Mouse (Mus musculus) thymus, postnatal 10 days (tissue): Measurements from ENCODE around the gene Asic3.

Experiments
- DNase-seq, 2 experiments: peaks; one replicate each; pipeline ENCODE4 v3.0.0; 2021; ENCODE audit warnings: low spot score in 2 of 2

Asic3 gene

GRCm38 (mm10) chr5:24423129-24424003 lies 10.2 kb downstream of the Asic3 start, which contains the start of the genes Cdk5 and Slc4a2:
Gene Cdk5, minus strand, starts transcription at chr5:24423530.
Gene Slc4a2, plus strand, starts transcription at chr5:24423837.
- DNase-seq = peak; percentile 95 to 97

DNA sequence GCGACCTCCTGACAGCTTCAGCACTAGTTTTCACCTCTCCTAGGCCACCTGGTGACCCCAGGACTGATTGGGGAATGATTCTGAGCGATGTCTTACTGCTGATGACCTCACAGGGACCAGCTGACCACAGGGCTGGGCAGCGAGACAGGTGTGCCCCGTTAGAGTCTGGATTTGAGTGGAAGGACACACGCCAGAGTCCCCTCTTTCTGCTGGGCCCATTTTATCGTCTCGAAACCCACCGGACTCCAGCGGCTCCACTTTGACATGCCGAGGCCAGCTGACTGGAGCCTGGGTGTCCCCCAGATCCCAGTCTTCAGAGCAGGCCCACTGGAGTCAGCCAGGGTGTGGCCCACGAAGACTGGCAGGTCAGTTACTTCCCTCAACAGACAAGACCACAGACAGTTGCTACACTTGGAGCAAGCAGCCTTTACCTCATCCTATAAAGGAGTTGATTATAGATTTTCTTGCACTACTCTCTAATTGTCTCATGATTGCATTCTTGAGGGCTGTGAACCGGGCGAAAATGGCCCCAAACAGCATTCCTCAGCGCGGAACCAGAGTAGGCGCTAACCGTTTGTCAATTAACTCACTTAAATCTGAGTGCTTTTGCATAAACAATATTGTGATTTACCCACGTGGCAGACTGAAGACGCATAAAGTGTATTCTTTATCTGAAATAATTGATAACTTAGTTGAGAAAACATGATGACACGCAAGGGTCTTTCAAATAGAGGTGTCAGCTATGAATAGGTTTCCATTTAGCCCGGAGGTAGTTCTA lies 11.0 kb downstream of the Asic3 start:
- DNase-seq = no peak

DNA sequence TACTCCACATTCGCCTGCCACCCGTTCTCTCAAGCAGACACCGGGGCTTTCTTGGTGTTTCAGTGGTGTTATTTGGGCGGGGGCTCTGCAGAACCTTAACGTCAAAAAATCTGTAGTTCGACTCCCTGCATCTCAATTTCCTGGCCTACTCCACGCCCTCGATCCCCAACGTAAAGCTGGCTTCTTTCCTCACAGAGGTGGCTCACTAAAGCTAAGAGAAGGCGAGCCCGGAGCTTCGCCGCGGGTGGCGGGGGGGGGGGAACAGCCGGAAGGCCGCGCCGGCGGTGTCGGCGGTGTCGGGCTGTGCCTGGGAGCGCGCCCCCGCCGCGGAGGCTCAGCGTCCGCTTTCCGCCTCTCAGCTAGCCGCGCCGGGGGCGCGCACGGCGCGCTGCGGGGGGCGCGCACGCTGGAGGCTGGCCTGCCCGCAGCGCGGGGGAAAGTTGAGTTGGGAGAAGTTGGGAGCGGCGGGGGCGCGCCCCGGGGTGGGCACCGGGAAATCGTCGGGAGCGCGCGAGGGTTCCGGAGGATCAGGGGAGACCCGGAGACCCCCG lies 11.7 kb downstream of the Asic3 start:
- DNase-seq = peak; percentile 80 to 87

- peak; percentile 68 to 74 for DNase-seq
These were observed 12.3 kb downstream of the Asic3 start for GRCm38 (mm10) chr5:24425421-24426036.

DNA sequence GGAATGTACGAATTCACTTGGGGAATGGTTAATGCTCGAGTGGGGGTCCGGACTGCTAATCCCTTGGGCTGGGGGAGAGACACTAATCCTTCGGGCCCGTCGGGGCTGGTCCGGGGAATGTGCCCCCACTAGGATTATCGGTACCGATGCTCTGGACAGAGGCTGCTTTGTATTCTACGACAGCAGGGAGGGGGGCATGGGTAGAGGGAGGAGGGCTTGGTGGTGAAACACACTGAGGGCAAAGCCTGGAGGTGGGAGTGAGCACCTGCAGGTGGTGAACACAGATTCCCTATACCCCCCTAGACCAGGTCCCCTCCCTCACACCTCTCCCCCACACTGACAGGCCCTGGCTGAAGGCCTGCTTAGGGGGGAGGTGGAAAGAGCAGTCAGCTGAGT lies 12.8 kb downstream of the Asic3 start:
- peak in 1 of 2 experiments; percentile 42 for DNase-seq

GRCm38 (mm10) chr5:24426556-24427284 lies 13.5 kb downstream of the Asic3 start:
- DNase-seq = no peak

DNA sequence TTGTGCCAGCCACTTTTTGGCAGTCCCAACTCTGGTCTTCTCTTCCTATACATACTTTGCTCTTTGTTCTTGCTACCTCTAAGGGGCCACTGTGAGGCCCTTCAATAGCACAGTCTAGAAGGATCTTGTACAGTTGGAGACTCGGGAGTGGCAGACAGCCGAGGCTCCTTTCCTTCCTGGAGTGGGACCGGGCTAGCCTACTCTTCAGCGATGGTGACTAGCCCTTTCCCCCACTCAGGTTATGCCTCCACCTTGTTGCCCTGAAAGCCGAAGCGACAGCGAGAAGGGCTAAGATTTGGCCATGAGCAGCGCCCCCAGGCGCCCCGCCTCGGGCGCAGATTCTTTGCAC lies 14.1 kb downstream of the Asic3 start:
- no peak for DNase-seq

DNA sequence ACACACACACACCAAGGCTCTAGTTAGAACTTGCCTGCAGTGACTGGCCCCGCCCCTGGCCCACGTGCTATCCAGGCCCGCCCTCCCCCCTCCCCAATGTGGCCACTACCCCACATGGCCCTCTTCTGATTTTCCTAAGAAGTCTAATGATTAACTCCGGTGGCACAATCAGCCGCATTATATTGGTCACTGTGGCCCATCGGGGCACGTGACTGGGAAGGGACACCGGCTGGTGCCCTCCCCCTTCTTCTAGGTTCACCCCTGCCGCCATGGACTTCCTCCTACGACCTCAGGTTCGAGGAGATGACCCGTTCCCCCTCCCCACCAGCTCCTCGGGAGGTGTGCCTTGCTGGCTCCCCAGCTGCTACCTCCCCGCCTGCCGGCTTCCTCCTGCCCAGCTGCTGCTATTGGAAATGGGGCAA lies 14.8 kb downstream of the Asic3 start:
- DNase-seq = no peak

DNA sequence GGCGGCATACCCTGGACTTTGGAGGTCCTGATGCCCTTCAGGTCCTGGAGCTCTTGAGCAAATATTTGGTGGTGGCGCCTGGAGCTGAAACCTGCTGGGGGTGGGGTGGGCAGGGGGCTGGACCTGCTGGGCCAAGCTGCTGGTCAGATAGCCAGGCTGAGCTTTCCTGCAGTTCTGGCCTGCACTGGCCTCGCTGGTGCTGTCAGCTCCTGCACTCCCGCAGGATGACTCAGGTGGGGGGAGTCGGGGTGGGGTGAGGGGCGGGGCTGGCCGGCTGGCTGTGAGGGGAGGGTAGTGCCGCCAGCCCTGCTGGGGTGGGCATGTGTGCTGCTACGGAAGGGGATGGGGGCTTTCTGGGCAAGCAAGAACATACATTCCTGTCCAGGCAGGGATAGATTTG lies 15.4 kb downstream of the Asic3 start:
- DNase-seq = no peak

DNA sequence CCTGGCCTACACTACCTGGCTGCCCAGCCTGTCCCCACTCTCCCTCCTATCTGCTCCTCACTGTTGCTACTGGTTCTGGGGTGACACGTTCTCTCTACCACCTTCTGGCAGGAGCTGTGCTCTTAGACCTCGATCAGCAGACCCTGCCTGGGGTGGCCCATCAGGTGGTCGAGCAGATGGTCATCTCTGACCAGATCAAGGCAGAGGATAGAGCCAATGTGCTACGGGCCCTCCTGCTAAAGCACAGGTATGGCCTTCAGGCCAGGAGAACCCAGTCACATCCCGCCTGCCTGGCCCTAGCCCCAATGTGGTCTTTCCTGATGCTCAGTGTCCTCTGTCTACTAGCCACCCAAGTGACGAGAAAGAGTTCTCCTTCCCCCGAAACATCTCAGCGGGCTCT lies 20.8 kb downstream of the Asic3 start:
- no peak for DNase-seq

DNA sequence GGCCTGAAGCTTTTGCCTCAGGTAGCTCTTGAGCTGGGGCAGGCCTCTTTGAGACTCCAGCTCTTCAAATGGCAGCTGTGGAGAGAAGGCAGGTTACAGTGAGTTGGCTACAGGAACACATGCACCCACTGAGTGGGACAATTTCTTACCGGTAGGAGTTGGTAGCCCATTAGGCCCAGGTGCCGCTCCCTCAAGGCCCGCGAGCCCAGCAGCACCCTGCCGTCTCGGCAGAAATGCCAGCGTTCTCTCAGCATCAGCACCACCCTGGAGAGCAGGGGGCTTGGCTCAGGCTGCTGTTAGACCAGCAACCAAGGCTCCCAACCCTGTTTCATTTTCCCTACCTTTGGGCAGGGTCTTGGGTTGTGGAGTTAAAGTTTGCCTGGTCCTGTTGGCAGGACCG lies 28.0 kb downstream of the Asic3 start:
- DNase-seq = no peak

DNA sequence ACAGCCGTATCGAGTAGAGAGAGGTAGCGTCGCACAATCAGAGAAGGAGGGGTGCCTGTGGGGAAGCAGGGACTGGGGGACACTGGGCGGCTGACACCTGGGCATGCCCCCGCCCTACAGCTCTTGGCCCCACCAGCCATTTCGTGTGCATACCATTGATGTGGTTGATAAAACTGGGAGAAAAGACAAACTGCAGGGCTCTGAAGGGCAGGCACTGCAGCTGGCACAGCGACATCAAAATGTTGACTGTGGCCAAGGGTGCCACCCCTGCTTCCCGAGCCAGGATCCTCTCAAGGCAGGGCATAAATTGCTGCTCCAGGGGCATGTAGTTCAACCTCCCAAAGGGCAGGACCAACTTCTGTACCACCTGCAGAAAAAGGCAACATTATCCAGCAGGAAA lies 28.8 kb downstream of the Asic3 start:
- peak in 1 of 2 experiments; percentile 23 for DNase-seq

- no peak for DNase-seq
These were observed 30.0 kb downstream of the Asic3 start for GRCm38 (mm10) chr5:24443204-24443603.

GRCm38 (mm10) chr5:24443927-24444326 lies 30.7 kb downstream of the Asic3 start:
- DNase-seq = peak in 1 of 2 experiments; percentile 17

- DNase-seq = peak; percentile 88 to 94
These were observed 31.7 kb downstream of the Asic3 start, which contains the start of gene Fastk for GRCm38 (mm10) chr5:24444746-24445427. Gene Fastk, minus strand, starts transcription at chr5:24445287.

DNA sequence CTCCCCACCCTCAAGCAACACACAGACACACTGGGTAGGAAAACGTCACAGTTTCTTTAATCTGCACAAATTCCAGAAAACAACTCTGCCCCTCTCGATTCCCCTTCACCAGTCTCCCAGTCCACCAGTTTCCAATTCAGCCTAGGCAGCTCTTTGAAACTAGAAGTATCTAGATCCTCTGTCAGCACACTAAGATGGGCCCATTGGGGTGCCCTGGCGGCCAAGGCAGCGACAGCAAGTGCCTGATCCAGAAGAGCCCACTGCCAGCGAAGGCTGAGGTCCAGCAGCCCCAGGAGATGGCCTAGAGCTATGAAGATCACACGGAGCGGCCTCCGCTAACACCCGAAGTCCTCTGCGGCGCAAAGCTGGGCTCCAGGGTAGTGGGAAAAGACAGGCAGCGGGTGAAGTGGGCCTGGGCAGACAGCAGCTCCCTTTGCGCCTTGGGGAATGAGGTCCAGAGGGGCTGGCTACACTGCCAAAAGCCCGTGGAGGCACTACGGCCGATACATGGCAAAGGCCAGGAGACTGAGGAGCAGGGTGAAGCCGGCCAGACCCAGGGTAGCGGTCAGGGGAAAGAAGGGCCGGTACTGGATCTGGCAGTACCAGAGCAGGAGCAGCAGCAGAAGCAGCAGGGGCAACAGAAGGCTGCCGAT lies 32.4 kb downstream of the Asic3 start:
- peak in 1 of 2 experiments; percentile 36 for DNase-seq

GRCm38 (mm10) chr5:24446630-24447029 lies 33.4 kb downstream of the Asic3 start:
- peak in 1 of 2 experiments; percentile 9 for DNase-seq

DNA sequence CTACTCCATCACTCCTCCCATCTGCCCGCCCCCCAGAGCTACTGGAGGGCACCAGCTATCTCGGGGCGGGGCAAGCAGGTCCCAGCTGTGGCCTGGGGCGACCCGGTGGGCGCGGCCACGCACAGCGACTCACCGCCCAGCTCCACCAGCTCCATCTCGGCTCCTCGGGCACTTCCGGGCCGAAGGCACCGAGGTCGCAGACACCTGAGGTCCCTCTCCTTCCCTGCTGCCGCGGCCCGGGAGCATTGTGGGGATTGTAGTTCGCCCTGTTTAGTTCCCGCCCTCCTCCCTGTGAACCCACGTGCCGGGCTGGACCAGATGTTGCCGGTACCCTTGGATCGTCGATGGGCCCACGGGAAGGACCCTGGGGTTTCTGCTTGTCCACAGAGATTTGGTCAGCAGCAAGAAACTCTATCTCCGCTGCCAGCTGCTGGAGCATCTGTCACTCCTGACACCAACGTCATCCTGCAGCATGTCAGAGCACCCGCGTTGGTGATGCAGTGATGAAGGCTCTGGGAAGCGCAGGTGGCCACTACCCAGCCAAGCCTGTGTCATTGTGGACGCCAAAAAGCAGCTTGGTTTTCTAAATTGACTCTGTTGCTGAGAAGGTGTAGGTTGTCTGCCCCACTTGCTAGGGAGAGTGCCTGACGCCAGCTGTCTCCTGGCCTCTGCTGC lies 34.6 kb downstream of the Asic3 start, which contains the start of gene Tmub1:
TSS of gene Tmub1 (minus strand) at position 231 of the 675 bp plus-strand sequence.
- peak; percentile 80 to 86 for DNase-seq

- peak; percentile 78 to 82 for DNase-seq
These were observed 38.3 kb downstream of the Asic3 start for GRCm38 (mm10) chr5:24451264-24452029.
